Mouse (Mus musculus) heart, embryonic 10.5 days (tissue): ENCODE results near the gene Zic2. TPM values are rescaled to one million over a fixed set of nuclear protein-coding genes. Genes with fewer than 3 reads are reported as not detected.
A peak's percentile ranks its signal among the peaks of the same experiment; 100 is the strongest.

Experiments used
- DNase-seq: peaks from one replicate; pipeline ENCODE4 v3.0.0-alpha.2; 2017; ENCODE audit warnings: low spot score
- H3K27ac ChIP-seq: fragments of 300-500 bp; sonication (generic); 2 replicates; pipeline ENCODE4 v1.5.1; 2016; ENCODE audit warnings: mild to moderate bottlenecking
- H3K27me3 ChIP-seq: fragments of 300-500 bp; sonication (generic); 2 replicates; pipeline ENCODE4 v1.6.1; 2016; ENCODE audit warnings: mild to moderate bottlenecking; ENCODE audit not compliant: poor library complexity, insufficient read depth, severe bottlenecking
- H3K36me3 ChIP-seq: fragments of 300-500 bp; sonication (generic); 2 replicates; pipeline ENCODE4 v1.6.1; 2016; ENCODE audit warnings: mild to moderate bottlenecking, moderate library complexity
- H3K4me1 ChIP-seq: fragments of 300-500 bp; sonication (generic); 2 replicates; pipeline ENCODE4 v1.6.1; 2016; ENCODE audit warnings: mild to moderate bottlenecking
- H3K4me3 ChIP-seq: fragments of 300-500 bp; sonication (generic); 2 replicates; pipeline ENCODE4 v1.5.1; 2016; ENCODE audit warnings: mild to moderate bottlenecking, moderate library complexity
- H3K9me3 ChIP-seq: fragments of 300-500 bp; sonication (generic); 2 replicates; pipeline ENCODE4 v1.6.1; 2016; ENCODE audit warnings: mild to moderate bottlenecking, moderate library complexity
- WGBS: fragments of 180-500 bp; shearing (Covaris S2); methylation state at CpG from one replicate; pipeline ENCODE4 v1.1.7; 2016; 5-methylcytosine and 5-hydroxymethylcytosine counted together
- polyA plus RNA-seq: library from polyadenylated mRNA; unstranded; fragments of >200 nt; fragmentation: Nextera tagmentation; extraction: Ambion mirVana; gene quantifications from 2 replicates; pipeline ENCODE4 v1.2.1, GENCODE M21; 2016

Gene Zic2
- polyA plus RNA-seq, 1 experiment from 2014 or later, result 0.11 TPM

DNA sequence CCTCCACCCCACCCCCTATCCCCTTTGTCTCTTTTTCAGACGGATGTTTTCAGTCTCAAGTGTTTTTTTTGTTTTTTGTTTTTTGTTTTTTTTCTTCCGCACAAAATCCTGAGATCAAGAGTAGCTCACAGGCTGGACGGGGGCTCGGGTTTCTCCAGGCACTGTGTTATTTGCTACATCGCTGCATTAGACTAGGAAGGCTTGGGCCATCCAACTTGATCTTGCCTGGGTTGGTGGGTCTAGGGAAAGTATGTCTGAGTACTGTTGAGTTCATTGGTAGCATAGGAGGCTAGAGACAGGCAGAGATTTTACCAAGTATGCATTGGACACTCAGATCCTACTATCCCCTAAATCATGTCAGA is 7.8 kb downstream of the Zic2 start:
- H3K4me1 ChIP-seq, result peaks cover 7% of the 10 kb centered on the region
- no peak for DNase-seq
- 1% methylated on average over 5 of the region's 5 CpGs for WGBS
- H3K27me3 ChIP-seq, result peaks cover 98% of the 10 kb centered on the region
- no peak overlapping the region for H3K27ac ChIP-seq
- no peaks in the 10 kb centered on the region for H3K9me3 ChIP-seq
- no peak overlapping the region for H3K4me3 ChIP-seq
- H3K36me3 ChIP-seq, result no peaks in the 10 kb centered on the region

DNA sequence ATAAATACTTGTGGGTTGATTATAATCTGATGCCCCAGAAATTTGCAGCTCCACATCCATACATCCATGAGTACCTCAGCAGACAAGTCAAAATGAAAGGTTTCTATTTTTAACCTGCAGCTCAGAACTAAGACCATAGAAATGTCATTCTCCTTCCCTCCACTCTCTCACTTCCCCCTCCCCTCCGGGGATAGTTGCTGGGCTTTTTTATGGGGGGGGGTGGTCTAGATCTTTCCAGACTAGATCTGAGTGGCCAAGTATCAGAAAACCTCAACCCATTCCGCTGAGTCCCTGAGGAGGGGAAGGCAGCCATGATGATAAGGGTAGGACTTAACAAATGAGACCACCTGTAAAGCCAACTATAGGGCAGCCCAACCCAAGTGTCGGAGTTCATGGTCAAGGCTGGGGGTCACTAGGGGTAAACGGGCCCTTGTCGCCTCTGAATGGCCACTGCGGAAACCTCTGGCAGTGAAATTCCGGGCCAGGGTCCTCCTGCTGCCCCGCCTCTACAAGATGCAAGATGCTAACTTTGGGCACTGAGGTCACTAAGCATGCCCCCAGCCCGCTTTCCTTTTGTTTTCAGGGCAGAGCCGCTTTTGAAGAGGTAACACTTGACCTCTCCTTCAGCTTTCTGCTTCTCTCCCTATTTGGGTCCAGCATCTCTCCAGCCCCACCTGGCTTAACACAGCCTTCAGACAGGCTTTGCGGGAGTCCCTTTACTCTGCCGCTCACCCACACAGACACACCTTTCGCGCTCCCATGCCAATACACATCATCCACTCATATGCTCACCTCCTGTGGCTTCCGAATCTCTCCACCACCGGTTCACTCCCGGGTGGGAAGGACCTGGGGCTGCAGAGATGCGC is 8.6 kb downstream of the Zic2 start:
- no peaks in the 10 kb centered on the region for H3K9me3 ChIP-seq
- peaks cover 98% of the 10 kb centered on the region for H3K27me3 ChIP-seq
- peaks cover 3% of the 10 kb centered on the region for H3K4me1 ChIP-seq
- H3K4me3 ChIP-seq, result no peak overlapping the region
- H3K36me3 ChIP-seq, result no peaks in the 10 kb centered on the region
- no peak overlapping the region for H3K27ac ChIP-seq
- no peak for DNase-seq
- 1% methylated on average over 18 of the region's 18 CpGs for WGBS

DNA sequence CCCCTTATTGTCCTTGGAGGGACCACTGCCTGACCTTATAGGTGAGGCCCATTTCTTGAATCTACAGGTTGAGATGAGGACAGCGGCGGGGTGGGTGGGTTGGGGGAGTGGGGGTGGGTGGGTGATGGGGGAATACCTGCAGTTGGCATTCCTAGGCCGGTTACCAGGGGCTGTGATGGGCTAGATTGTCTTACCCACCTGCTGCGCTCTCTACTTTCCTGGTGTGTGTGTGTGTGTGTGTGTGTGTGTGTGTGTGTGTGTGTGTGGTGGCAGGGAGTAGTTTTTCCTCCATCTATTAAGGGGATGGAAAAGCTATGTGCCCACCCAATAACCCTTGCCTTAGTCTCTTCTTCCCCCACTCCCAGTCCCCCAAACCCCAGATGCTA is 9.2 kb downstream of the Zic2 start:
- peaks cover 100% of the 10 kb centered on the region for H3K27me3 ChIP-seq
- H3K4me3 ChIP-seq, result no peak overlapping the region
- no peaks in the 10 kb centered on the region for H3K4me1 ChIP-seq
- H3K36me3 ChIP-seq, result no peaks in the 10 kb centered on the region
- no peak overlapping the region for H3K27ac ChIP-seq
- no peaks in the 10 kb centered on the region for H3K9me3 ChIP-seq
- peak; percentile 63 for DNase-seq
- WGBS, result 8% methylated on average over 4 of the region's 4 CpGs

DNA sequence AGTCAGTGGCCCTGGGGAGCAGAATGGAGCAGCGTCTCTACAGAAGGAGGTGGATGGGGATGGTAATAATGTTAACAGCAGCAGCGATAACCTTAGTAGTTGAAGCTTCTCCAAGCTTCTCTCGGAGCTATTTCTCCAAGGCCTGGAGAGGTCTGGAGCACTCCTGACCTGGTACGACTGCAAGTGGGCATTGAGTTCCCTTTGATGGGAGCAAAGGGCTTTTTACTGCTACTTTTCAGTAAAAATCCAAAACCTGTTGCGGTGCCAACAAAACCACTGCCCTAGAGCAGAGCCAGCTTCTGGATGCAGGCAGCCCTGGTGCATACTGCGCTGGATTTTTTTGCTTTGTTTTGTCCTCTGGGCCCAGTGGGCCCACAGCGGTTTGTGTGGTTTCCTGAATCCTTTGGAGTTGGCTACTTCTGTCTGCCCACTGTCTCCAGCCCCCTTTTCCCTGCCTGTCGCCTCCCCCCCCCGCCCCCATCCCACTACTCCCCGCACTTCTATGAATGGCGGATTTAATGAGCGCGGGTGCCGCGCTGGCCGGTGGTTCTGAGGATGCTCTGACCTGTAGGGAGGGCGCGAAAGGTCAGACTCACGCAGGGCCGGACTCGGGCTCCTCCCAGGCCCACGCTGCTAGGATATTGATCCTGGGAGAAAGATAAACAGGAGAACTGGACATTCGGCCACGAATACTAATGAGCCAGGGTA is 9.8 kb downstream of the Zic2 start:
- Histone ChIP-seq H3K36me3 (no peaks in the 10 kb centered on the region), H3K4me1 (no peaks in the 10 kb centered on the region), H3K4me3 (no peak overlapping the region), H3K27ac (no peak overlapping the region), H3K9me3 (no peaks in the 10 kb centered on the region), H3K27me3 (peaks cover 99% of the 10 kb centered on the region)
- under 1% methylated on average over 24 of the region's 24 CpGs for WGBS
- DNase-seq, result peak; percentile 73

DNA sequence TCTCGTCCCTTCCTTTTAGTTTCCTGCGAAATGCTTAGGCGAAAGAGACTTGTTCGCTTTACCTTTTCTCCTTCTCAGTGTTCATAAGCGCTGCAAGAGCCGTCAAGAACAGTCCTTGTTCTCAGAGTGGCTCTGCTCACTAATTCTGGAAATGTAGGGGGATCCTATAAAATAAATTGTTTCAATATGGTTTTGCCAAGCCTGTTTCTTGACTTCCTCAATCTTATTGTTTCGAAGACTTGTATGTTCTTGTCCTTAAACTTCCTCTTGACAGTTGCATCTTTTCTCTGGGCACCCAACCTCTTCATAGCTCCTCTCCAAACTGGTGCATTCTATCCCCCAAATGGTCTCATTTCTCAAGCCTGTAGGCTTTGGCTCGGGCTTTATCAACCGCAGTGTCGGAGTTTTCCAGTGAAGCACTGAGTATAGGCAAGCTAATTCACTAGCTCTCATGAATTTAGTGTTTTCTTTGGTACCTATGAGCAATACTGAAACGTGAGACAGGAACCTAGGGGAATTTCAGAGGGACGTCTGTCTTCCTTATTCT is 10.5 kb downstream of the Zic2 start:
- no peak for DNase-seq
- Histone ChIP-seq H3K27ac (no peak overlapping the region), H3K9me3 (no peaks in the 10 kb centered on the region), H3K36me3 (no peaks in the 10 kb centered on the region), H3K4me1 (0 out of 2 replicates have a peak, but pooled peaks cover 3% of the 10 kb centered on the region), H3K4me3 (no peak overlapping the region), H3K27me3 (peaks cover 99% of the 10 kb centered on the region)
- WGBS, result 2% methylated on average over 12 of the region's 12 CpGs

DNA sequence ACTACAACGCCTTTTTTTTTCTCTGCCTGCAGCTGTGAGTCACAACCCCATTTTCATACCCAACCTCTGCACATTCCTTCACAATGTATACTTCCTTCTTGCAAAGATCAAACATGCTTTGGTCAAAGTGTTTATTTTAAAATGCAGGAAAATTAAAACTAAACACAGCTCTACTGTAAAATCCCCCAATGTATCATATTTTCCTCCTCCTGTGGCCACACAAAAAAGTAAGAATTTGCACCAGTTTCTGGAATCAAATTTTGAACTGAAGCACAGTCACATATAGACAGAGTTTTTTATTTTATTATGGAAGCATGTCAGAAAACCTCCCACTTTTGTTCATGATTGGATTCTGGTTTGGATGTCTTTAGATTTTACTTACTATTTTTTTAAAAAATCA is 11.4 kb downstream of the Zic2 start:
- Histone ChIP-seq H3K9me3 (no peaks in the 10 kb centered on the region), H3K4me1 (0 out of 2 replicates have a peak, but pooled peaks cover 5% of the 10 kb centered on the region), H3K36me3 (no peaks in the 10 kb centered on the region), H3K4me3 (no peak overlapping the region), H3K27me3 (peaks cover 99% of the 10 kb centered on the region), H3K27ac (no peak overlapping the region)
- 23% methylated on average over 1 of the region's 1 CpGs for WGBS
- DNase-seq, result peak; percentile 5

DNA sequence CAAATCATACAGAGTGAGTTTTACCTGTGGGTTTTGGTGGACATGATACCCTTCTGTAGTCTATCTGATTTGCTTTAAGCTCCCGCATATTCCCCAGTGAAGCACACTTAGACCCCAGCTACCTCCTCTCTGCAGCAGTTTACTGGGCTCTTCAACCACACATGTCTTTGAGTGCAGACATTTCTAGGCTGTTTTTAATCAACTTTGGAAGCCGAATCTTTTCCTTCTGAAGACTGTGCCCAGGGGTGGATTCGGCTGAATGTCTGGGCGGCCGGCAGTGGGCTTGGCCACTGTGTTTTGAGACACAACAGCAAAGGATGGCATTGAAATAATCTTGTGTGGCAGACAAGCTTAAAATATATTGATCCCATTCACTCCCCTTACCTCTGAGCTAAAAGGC is 12.1 kb downstream of the Zic2 start:
- WGBS, result 5% methylated on average over 5 of the region's 5 CpGs
- H3K36me3 ChIP-seq, result no peaks in the 10 kb centered on the region
- H3K9me3 ChIP-seq, result no peaks in the 10 kb centered on the region
- H3K4me1 ChIP-seq, result 0 out of 2 replicates have a peak, but pooled peaks cover 5% of the 10 kb centered on the region
- H3K27me3 ChIP-seq, result peaks cover 95% of the 10 kb centered on the region
- peak; percentile 69 for DNase-seq
- H3K27ac ChIP-seq, result no peak overlapping the region
- H3K4me3 ChIP-seq, result no peak overlapping the region

DNA sequence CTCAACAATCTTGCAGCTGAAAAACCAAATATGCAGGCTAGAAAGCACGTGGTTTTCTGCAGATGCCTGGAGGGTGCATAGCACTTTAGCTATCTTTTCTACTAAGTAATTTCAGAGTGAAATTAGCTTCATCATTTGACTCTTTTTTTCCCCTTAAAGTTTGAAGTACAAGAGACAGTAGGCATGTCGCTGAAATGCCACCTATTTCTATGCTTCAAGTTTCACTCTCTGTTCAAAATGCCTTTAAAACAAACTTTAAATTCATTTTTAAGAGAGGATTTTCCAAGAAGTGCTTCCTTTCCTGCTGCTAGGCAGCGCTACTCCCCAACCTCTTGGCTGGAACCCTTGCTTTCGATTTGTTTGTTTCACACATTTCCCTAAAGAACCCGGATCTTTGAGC is 13.8 kb downstream of the Zic2 start:
- Histone ChIP-seq H3K4me1 (0 out of 2 replicates have a peak, but pooled peaks cover 5% of the 10 kb centered on the region), H3K4me3 (no peak overlapping the region), H3K27ac (no peak overlapping the region), H3K9me3 (no peaks in the 10 kb centered on the region), H3K36me3 (no peaks in the 10 kb centered on the region), H3K27me3 (peaks cover 94% of the 10 kb centered on the region)
- peak; percentile 48 for DNase-seq
- WGBS, result under 1% methylated on average over 5 of the region's 5 CpGs

DNA sequence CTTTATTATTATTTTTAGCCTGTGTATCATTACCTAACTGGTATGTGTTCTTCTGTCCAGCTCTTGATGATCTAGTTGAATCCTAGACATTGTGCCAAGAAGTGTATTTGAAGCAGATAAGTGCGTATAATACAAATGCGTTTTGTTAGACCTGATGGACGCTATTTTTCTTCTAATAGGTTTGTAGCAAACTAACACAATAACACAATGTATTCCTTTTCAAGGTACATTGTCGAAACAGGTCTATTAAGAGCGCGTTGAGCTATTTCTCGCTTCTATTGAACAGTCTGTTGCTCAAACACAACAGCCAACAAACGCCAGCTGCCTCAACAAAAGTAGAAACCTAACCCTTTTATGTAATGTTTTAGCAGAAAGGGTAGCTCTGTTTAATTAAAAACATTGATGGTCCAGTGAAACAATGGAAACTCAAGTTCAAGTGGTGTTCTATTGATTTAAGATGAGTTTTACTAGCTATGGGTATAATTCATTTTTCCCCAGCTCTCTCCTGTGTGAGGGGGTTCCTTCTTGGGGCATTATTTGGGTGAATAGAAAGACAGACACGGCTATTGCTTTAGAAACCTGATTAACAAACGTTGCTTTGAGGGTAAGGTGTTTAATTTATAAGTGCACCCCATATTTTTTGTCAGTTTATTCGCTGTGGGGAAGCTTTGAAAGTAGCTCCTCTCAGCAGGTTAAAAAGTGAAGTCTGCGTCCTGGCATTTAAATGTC is 14.6 kb downstream of the Zic2 start:
- H3K36me3 ChIP-seq, result no peaks in the 10 kb centered on the region
- H3K4me1 ChIP-seq, result 0 out of 2 replicates have a peak, but pooled peaks cover 5% of the 10 kb centered on the region
- peak; percentile 30 for DNase-seq
- H3K9me3 ChIP-seq, result no peaks in the 10 kb centered on the region
- peaks cover 88% of the 10 kb centered on the region for H3K27me3 ChIP-seq
- H3K27ac ChIP-seq, result no peak overlapping the region
- H3K4me3 ChIP-seq, result no peak overlapping the region
- WGBS, result 4% methylated on average over 12 of the region's 12 CpGs

DNA sequence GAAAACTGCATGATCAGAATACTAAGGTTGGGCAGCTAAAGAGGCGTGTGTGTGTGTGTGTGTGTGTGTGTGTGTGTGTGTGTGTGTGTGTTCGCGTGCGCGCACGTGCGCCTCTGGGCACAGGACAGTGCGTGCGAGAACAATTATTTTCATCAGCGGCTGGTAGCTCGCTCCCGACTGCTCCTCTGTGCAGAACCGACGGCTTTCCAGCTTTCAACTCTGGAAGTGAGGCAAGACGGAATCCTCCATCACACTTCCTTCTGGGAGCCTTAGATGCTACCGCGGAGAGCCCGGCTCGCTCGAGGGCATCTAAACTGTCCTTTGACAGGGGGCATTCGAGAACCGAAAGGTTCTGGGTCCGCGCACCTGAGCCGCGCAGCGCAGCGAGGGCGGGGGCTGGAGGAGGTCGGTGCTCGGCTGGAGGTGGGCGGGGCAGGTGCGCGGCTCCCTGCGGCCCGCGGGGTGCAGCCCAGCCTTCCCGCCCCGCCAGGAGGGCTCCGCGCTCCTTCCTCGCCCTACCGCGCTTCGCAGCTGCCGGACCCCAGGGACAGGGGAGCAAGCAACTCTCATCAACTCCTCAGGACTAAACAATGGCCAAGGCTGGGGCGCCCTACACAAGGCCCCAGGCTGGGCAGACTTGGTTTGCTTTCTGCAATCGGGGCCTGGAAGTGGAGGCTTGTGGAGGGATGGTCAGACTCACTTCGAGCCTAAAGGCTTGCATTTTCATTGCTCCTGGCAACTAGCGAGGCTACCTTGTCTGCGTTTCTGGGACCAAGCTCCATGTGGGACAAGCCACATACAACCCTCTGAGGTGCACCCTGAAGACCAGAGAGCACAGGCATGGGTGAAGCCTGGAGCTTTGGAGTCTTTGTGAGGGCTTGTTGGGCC is 15.4 kb downstream of the Zic2 start, which contains the start of gene Gm10837:
Gene Gm10837, plus strand, starts transcription at position 146 of the 888 bp plus-strand sequence.
- Histone ChIP-seq H3K36me3 (no peaks in the 10 kb centered on the region), H3K9me3 (no peaks in the 10 kb centered on the region), H3K27me3 (peaks cover 80% of the 10 kb centered on the region), H3K27ac (no peak within 1 kb of the TSS), H3K4me3 (peak within 1 kb of the TSS; percentile 51), H3K4me1 (0 out of 2 replicates have a peak, but pooled peaks cover 5% of the 10 kb centered on the region)
- WGBS, result under 1% methylated on average over 51 of the region's 51 CpGs
- DNase-seq, result peak; percentile 74

DNA sequence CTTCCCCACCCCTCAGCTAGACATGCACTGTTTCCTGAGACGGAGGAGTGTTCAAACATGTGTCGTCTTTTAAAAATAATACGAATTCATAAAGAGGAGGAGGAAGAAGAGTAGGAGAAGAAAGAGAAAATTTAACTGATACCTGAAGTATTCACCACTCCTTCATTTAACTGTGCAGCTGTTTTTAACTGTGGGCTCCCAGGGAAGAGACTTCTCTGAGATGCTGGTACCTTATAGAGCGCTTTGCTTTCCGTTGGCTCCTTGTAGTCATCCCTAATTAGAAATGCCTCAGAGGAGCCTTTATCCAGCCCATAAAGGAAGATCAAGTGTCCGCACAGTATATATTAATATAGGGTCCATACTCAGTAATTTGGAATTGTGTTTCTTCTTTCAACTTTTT is 16.3 kb downstream of the Zic2 start:
- WGBS, result 67% methylated on average over 6 of the region's 6 CpGs
- peak; percentile 6 for DNase-seq
- Histone ChIP-seq H3K27ac (no peak overlapping the region), H3K36me3 (no peaks in the 10 kb centered on the region), H3K4me1 (0 out of 2 replicates have a peak, but pooled peaks cover 5% of the 10 kb centered on the region), H3K9me3 (no peaks in the 10 kb centered on the region), H3K27me3 (peaks cover 71% of the 10 kb centered on the region), H3K4me3 (no peak overlapping the region)

DNA sequence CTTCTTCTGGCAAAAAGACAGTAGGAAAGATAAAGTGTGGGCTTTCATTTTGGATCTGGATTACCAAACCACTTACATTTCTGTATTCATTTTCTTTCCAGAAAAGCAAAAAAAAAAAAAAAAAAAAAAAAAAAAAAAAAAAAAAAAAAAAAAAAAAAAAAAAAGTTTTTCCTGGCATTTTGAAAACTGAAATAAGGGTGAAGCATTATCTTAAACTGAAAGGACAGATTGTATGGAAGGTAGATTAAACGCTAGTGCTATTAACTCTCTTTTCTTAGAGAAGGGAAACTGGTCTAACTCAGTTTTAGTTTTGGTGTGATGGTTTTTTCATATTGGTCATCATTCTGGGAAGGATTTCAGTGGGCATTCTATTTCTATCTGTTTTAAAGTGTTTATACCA is 16.8 kb downstream of the Zic2 start:
- Histone ChIP-seq H3K4me1 (0 out of 2 replicates have a peak, but pooled peaks cover 5% of the 10 kb centered on the region), H3K36me3 (no peaks in the 10 kb centered on the region), H3K27ac (no peak overlapping the region), H3K27me3 (peaks cover 66% of the 10 kb centered on the region), H3K4me3 (no peak overlapping the region), H3K9me3 (no peaks in the 10 kb centered on the region)
- 61% methylated on average over 1 of the region's 1 CpGs for WGBS
- no peak for DNase-seq
